Mouse (Mus musculus): Measurements from ENCODE around the gene Cmpk1.

Cmpk1 gene

DNA sequence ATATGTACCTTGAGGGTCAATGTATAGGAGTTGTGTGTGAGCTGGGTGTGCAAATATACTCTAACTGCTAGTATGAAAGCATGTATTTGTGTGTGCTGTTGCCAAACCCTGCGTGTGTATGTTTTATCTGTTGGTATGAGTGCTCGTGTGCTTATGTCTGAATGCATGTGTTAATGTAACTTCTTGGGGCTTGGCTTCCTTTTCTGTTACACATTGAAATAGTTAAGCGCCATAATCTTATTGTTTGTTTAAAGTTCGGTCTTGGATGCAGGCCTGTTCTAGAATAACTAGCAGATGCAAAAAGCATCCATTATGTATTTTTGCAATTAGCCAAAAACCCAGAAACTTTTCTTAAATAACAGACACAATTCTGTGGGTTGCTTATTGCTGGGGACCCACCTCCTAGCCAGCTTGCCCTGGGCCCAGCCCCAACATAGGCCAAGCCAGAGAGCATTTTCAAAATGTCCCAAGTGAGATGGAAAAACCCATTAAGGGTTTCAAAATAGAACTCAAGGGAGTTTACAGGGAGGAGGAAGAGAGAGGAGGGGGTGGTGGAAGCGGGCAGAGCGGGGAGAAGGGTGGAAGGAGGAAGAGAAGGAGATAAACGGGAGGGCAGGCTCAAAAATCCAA, 39.1 kb downstream of the Cmpk1 start:
- in situ Hi-C loops (cut with MboI; ENCODE audit: low pct_unique_long_range_greater_than_20kb in 1 of 2, low sequenced_read_pairs in 2 of 2, unreplicated experiment in 1 of 2), result no loop called here

DNA sequence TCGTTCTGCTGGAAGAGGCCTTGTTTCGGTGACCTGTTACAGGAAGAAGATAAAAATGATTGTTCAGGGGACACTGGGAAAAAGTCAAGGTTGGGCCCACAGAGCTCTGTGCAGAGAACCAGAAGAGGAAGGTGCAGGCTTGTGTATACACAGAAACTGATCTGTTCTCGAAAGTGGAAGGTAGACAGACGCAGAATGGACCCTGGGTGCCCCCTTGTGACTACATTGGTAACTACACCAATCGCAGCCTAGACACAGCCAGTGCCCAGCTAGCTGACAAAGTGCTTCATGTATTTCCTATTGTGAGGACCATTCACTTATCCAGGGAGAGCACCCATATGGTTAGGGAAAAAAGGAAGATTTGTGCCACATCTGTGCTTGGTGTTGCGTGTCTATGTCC, 39.6 kb downstream of the Cmpk1 start:
- in situ Hi-C loops (cut with MboI; ENCODE audit: low pct_unique_long_range_greater_than_20kb in 1 of 2, low sequenced_read_pairs in 2 of 2, unreplicated experiment in 1 of 2), result no loop called here

DNA sequence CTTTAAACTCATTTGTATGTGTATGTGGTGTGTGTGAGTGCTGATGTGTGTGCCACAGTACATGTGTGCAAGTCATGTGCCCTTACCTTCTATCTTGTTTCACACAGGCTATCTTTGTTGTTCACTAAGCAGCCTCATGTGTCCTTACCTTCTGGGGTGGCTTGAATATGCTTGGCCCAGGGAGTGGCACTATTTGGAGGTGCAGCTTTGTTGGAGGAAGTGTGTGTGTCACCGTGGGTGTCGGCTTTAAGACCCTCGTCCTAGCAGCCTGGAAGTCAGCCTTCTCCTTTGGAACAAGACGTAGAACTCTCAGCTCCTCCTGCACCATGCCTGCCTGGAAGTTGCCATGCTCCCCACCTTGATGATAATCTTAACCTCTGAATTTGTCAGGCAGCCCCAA, 40.6 kb downstream of the Cmpk1 start:
- in situ Hi-C loops (cut with MboI; ENCODE audit: low pct_unique_long_range_greater_than_20kb in 1 of 2, low sequenced_read_pairs in 2 of 2, unreplicated experiment in 1 of 2), result no loop called here

DNA sequence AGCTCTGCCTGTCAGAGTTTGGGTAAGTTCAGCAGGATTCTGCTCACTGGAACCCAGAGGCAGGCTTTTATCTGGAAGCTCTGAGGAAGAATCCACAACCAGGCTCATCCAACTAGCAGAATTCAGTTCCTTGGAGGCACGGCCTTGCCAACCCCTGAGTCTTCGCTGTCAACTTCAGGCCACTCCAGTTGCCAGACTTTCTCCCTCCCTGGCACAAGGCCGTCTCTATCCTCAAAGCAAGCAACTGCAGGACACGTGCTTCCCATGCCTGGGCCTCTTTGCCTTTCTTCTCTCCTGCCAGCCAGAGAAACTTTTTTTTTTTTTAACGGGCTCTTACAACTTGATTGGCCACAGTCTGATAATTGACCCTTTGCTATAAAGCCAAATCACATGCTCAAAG, 42.0 kb downstream of the Cmpk1 start:
- in situ Hi-C loops (cut with MboI; ENCODE audit: low pct_unique_long_range_greater_than_20kb in 1 of 2, low sequenced_read_pairs in 2 of 2, unreplicated experiment in 1 of 2), result no loop called here

DNA sequence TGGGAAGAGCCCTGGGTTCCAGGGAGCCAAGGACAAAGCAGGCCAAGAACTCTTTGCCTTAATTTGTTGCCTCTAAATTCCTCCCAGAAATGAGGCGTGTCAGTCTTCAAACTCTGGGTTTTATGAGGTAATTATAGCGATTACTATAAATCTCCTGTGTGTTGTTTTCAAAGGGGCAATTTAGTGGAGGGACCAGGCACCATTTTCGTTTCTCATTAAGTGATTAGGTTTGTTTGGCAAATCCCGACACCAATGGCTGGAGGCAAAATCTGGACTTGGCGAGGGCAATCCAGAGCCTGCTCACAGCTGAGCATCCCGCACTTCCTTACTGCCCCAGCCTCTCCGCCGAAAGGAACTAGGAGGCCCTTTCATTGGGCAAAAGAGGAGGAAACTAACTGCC, 44.5 kb downstream of the Cmpk1 start:
- in situ Hi-C loops (cut with MboI; ENCODE audit: low pct_unique_long_range_greater_than_20kb in 1 of 2, low sequenced_read_pairs in 2 of 2, unreplicated experiment in 1 of 2), result no loop called here

DNA sequence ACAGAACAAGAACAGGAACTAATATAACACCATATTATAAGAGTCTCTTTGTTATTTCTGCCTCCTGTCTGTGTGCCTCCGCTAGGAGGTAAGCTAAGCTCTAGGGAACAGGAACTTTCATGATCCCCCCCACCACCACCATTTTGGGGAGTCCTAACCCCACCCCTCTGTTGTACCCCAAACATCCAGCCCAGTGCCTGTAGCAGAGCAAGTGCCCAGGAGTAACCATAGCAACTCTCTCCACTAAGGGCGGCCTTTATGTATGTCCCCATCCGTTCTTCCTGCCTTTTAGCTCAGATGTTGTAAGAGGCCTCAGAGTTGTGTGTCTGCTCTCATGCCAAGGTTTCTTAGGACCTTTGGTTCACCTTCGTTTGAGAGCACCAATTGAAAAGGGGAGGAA, 44.9 kb downstream of the Cmpk1 start:
- in situ Hi-C loops (cut with MboI; ENCODE audit: low pct_unique_long_range_greater_than_20kb in 1 of 2, low sequenced_read_pairs in 2 of 2, unreplicated experiment in 1 of 2), result no loop called here

DNA sequence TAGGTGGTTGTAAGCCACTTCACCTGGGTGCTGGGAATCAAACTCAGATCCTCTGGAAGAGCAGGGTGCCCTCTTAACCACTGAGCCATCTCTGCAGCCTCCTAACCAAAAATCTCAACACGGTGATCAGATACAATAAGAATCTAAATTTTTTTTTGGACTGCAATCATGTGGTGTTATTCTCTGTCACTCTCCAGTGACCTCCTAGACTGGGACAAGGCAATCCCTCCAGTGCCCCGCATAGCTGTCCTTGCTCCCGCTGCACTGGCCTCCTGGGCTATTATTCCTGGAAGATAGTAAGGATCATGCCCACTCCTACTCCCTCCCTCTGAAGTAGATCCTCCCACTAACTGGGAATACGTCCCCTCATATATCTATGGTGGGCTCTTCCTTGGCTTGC, 45.7 kb downstream of the Cmpk1 start:
- in situ Hi-C loops (cut with MboI; ENCODE audit: low pct_unique_long_range_greater_than_20kb in 1 of 2, low sequenced_read_pairs in 2 of 2, unreplicated experiment in 1 of 2), result no loop called here

DNA sequence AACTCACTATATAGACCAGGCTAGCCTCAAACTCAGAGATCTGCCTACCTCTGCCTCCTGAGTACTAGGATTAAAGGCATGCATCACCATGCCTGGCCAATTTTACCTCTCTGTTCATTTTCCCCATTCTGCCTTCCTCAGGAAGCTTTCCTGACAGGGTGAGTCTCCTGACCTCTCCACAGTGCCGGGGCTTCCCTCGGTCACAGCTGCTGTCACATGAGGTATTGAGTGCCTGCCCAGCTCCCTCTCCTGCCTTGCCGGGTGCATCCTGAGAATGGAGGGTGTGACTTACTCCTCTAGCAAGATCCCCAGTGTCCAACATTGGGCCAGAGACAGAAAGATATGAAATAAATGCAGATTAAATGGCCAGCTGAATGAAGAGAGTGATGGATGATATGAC, 48.8 kb downstream of the Cmpk1 start:
- in situ Hi-C loops (cut with MboI; ENCODE audit: low pct_unique_long_range_greater_than_20kb in 1 of 2, low sequenced_read_pairs in 2 of 2, unreplicated experiment in 1 of 2), result no loop called here

DNA sequence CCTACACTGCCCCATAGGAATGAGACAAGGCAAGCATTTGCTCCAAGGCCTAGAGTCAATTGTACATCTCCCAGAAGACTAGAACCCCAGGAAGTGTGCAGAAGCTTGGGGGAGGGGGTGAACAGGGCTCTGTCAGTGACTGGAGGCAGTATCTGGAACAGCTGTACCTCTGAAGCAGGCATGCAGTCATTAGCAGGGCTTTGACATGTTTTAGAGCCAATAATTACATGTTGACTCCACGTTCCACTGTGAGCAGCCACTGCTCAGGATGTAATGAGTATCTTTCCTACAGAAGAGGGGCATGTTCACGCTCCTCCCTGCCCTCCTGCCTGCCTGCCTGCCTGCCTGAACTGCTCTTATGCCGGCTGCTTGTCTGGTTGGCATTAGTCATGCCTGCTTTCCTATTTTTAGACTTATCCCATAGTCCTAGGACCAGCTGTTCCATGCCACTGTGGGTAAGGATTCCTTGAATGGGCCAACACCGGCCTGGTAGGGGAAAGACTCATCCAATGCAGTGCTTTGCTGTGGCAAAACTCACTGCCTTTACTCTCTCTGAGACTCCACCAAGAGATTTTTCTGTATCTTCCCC, 49.5 kb downstream of the Cmpk1 start:
- in situ Hi-C loops (cut with MboI; ENCODE audit: low pct_unique_long_range_greater_than_20kb in 1 of 2, low sequenced_read_pairs in 2 of 2, unreplicated experiment in 1 of 2), result no loop called here

DNA sequence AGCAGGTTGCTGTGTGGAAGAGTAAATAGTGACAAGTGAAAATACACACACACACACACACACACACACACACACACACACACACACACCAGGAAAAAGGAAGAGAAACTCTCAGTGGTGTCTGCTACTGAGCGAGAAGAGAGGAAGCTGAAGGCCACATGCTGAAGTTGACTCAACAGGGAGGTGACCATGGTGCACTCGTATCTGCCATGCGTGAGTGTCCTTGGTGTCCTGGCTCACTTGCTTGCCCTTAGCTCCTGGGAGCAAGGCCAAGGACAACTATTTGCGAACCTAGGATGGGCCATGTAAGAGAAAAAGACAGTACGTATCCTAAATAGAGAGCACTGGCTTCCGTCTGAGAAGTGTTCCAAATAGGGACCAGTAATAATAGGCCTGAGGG, 52.9 kb downstream of the Cmpk1 start:
- in situ Hi-C loops (cut with MboI; ENCODE audit: low pct_unique_long_range_greater_than_20kb in 1 of 2, low sequenced_read_pairs in 2 of 2, unreplicated experiment in 1 of 2), result no loop called here

DNA sequence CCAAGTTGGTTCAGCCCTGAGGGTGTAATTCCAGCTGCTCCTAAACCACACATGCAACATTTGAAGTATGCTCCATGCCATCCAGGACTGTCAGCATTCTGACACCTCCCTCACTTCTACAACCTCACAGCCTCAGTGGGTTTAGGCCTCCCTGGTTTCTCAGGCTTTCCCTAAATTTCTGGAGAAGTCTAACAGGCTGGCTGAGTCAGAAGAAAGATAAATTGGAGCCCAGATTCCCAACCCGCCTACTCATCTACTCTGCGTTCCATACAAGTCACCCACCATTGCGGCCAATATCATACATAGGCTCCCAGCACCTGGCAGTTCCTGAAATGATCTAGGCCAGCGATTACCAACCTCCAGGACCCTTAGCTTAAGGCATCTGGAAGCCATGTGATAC, 54.3 kb downstream of the Cmpk1 start:
- in situ Hi-C loops (cut with MboI; ENCODE audit: low pct_unique_long_range_greater_than_20kb in 1 of 2, low sequenced_read_pairs in 2 of 2, unreplicated experiment in 1 of 2), result no loop called here

DNA sequence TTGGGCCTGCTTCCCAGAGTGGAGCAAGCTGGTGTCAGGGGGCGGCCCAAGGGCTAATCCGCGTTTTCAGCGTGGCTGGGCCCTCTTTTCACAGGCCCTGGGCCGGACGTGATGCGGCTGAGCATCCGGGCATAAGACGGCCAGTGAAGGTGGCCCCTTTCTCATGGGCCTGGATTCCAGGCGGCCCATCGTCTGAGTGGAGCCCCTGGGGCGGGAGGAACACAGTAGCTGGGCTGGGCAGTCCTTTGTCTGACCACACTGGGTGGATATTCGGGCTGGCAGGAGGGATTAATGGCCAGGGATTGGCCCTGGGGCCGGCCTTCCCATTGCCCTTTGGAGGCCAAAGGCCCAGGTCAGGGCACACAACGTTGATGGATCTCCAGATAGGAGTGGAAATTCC, 57.9 kb downstream of the Cmpk1 start:
- in situ Hi-C loops (cut with MboI; ENCODE audit: low pct_unique_long_range_greater_than_20kb in 1 of 2, low sequenced_read_pairs in 2 of 2, unreplicated experiment in 1 of 2), result no loop called here

DNA sequence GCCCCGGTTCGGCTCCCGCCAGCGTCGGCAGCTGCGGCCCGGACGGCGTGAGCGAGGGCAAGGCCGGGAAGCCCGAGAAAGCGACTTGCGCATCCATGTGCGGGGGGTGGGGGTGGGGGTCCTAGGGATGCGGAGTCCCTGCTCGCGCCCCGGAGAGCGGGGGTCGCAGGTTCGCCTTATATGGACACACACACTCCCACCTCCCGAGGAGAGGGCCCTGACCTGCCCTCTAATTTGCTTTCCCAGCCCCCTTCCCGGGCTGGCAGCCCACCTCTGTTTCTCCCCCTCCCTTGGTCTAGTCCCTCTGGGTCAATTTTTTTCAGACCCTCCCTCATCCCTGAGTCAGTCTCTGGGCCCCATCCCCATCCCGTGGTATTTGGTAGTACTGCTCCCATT, 61.1 kb downstream of the Cmpk1 start, which contains the start of gene Foxe3:
Gene Foxe3 (minus strand): TSS at position 97 of the 396 bp plus-strand sequence.
- in situ Hi-C loops (cut with MboI; ENCODE audit: low pct_unique_long_range_greater_than_20kb in 1 of 2, low sequenced_read_pairs in 2 of 2, unreplicated experiment in 1 of 2), result no loop called here

DNA sequence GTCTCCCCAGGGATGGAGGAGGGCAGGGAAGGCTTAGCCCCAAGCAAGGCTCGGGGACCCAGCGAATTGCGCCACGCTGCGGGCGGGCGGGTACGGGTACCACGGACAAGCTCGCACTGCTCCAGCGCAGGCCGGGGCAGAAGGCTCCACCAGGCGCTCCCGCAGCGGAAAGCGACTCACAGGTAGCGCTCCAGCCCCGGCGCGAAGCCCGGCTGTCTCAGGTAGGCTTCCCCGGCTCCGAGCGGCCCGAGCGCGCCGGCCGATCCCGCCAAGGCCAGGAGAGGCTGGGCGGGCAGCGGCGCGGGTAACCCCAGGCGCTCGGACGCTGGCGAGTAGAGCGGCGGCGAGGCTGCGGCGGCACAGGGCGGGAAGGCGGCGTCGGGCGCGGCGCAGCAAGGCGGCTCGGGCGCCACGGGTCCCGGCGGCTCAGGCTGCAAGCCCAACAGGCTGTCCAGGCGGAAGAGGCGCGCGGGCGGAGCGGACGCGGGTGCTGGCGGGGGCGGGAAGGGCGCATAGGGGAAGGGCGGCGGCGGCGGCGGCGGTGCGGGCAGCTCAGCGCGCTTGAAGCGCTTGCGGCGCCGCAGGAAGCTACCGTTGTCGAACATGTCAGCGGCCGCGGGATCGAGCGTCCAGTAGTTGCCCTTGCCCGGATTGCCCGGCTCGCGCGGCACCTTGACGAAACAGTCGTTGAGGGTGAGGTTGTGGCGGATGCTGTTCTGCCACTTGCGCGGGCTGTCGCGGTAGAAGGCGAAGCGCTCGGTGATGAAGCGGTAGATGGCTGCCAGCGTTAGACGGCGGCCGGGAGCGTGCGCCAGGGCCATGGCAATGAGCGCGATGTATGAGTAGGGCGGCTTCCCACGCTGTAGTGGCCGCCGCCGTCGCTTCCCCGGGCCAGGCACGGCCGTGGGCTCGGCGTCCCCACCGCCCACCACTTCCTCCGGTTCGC, 61.8 kb downstream of the Cmpk1 start:
- in situ Hi-C loops (cut with MboI; ENCODE audit: low pct_unique_long_range_greater_than_20kb in 1 of 2, low sequenced_read_pairs in 2 of 2, unreplicated experiment in 1 of 2), result loop anchor here in 1 of 2 experiments (25.0 kb wide), 2 partner anchors 513 to 1012 kb away; partner anchors contain the start of genes Dmbx1 and Trabd2b

DNA sequence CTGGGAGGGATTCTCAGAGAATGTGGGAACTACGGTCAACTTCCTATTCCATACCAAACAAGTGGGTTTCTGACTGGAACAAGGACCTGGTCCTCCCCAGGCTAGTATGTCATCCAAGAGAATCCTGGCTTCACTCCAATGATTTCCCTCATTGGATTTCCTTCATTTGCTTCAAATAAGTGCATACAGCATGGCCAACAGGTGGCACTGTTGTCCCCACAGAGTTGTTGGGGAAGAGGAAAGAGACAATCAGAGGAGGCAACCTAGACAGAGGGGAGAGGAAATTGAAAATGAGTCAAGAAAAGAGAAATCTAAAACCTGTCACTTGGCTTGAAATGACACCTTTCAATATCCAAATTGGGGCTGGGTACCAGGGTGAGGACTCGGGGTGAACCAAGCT, 70.0 kb downstream of the Cmpk1 start:
- in situ Hi-C loops (cut with MboI; ENCODE audit: low pct_unique_long_range_greater_than_20kb in 1 of 2, low sequenced_read_pairs in 2 of 2, unreplicated experiment in 1 of 2), result loop anchor here (10.0 to 25.0 kb wide), 4 partner anchors 232 to 1020 kb away; partner anchors contain the start of genes Dmbx1 (in 1 of the 2) and Trabd2b (in 1 of the 2)

DNA sequence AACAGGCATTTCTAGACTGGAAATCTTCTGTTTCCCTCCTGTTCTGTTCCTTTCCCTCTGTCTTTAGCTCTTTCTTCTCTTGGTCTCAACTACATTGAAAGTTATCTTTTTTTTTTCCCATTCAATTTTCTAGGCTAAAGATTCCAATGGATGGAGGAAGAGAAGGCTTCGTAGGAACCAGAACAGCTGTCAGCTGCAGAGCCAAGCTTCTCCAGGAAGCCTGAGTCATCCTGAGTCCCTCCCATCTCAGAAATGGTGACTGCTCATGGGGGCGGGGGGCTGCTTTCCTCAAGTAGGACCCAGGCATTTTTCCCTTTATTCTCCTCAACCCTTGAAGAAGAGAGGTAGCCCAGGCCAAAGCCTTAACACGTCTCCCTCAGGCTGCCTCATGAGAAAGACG, 71.0 kb downstream of the Cmpk1 start:
- in situ Hi-C loops (cut with MboI; ENCODE audit: low pct_unique_long_range_greater_than_20kb in 1 of 2, low sequenced_read_pairs in 2 of 2, unreplicated experiment in 1 of 2), result loop anchor here (10.0 to 25.0 kb wide), 4 partner anchors 231 to 1021 kb away; partner anchors contain the start of genes Dmbx1 (in 1 of the 2) and Trabd2b (in 1 of the 2)

DNA sequence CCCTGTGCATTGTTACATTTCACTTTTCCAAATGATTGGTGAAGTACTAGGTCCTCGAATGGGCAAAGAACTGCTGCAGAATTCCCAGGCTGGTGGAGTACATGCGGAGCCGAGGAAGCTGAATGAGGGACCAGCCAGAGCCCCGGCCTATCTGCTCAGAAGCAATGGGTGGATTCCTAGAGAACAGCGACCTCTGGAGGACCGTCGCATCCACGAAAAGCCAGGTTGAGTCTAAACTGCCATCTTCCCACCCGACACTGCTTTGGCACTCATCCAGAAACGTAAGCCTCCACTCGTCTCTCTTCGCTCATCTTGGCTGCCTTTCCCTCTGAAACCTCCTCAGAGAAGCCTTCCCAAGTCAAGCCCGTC, 73.5 kb downstream of the Cmpk1 start:
- in situ Hi-C loops (cut with MboI; ENCODE audit: low pct_unique_long_range_greater_than_20kb in 1 of 2, low sequenced_read_pairs in 2 of 2, unreplicated experiment in 1 of 2), result loop anchor here (10.0 to 25.0 kb wide), 4 partner anchors 229 to 1024 kb away; partner anchors contain the start of genes Dmbx1 (in 1 of the 2) and Trabd2b (in 1 of the 2)

DNA sequence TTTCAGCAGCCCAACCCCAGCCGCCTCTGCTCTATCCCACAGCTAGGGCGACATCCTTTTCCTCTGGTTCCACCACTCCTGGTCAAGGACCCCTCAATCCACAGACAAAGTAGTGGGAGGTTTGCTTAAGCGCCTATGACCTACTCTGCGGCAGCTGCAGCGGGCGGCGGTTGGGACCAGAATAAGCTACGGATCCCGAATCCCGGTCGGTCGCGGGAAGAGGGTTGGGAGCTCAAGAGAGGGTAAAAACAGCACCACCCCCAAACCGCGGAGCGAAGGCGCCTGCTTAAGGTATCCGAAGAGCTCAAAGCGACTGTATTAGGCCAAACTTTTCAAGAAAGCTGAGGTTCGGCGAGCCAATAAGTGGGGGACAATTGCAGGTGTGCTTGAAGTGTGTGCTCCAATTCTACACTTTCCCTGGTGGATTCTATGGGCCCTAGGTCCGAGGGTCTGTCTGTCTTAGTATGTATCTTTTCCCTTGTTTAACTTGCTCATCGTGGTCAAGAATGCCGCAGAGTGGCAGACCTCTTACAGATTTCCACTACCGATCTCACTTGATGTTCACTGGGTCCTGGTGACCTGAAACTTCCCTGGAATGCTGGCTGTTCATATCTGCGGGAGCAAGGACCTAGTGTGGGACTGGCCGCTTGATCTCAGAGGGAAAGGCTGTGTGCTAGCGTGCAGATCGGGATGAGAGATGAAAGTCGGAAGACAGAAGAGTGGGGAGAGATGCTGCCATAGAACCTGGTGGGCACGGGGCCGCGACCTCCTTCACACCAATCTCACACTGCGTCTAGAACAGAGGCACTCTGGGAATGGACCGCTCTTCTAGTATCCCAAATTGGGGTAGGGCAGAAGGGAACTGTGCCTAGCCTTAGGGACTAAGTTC, 74.1 kb downstream of the Cmpk1 start:
- in situ Hi-C loops (cut with MboI; ENCODE audit: low pct_unique_long_range_greater_than_20kb in 1 of 2, low sequenced_read_pairs in 2 of 2, unreplicated experiment in 1 of 2), result loop anchor here (10.0 to 25.0 kb wide), 4 partner anchors 228 to 1024 kb away; partner anchors contain the start of genes Dmbx1 (in 1 of the 2) and Trabd2b (in 1 of the 2)

Data from mouse embryonic stem cell (cell line).